Mouse (Mus musculus): ENCODE measurements around the gene Fbln5.

Fbln5 gene

DNA sequence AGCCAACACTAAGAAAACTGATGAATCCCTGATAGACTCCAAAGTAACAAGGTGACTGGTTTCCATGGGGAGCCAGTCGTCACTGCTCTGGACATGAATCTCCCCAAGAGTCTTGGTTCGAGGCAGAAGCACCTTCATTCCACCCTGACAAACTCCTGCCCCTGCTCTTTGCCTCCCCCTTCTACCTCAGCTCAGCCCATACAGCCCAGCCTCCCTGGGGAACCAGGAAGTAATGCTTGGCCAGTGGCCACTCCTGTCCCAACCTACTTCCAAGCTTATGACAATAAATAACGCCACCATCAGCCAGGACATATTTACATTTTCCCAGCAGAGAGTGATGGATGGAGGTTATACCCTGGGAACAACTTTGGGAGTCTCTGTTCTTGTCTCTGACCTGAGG lies 45.9 kb downstream of the Fbln5 start:
- CTCF ChIA-PET: interaction anchor here in 1 of 4 experiments (1.9 kb wide), 1 partner anchor 10 kb away, joined by 9 read pairs; no protein-coding TSS in a partner anchor
- POLR2A ChIA-PET: no interaction called here

- CTCF ChIA-PET: interaction anchor here in 1 of 4 experiments (0.6 kb wide), 1 partner anchor 35 kb away, joined by 3 read pairs; no protein-coding TSS in a partner anchor
- POLR2A ChIA-PET: interaction anchor here in 2 of 4 experiments (0.6 to 1.0 kb wide), 2 partner anchors 12 to 87 kb away, joined by 4 to 7 read pairs; no protein-coding TSS in a partner anchor
These were observed 48.4 kb downstream of the Fbln5 start for GRCm38 (mm10) chr12:101770283-101771015.

DNA sequence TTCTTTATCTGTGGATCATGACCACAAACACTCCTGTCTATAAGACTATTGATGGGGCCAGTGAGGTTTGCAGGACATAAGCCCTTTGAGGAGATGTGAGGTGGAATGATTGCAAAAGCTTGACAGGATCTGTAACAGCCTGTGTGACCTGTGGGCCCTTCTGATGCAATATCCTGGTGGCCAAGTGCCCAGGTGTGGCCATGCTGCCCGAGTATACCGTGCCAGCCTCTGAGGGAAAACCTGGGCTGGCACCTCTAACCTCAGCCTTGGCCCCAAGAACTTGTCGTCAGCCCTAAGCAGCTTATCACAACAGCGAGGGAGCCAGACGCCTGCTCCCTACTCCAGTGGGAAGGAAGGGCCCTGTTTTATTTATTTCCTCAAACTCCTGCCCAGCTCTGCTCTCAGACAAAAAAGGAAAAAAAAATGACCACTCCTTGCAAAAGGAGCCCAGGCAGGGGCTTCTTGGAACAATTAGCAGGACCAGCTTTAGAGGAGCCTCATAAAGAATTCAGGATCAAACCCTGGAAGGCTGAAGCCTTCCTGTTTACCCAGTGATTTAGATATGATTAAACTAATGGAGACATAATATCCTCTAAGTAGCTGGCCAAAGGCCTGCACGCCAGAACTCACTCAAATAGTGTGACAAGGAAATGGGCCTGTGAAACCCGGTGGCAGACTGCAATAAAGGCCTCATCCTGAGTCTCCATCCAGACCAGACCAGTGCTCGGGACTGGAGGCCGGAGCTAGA lies 51.4 kb downstream of the Fbln5 start:
- CTCF ChIA-PET: no interaction called here
- POLR2A ChIA-PET: interaction anchor here in 1 of 4 experiments (1.0 kb wide), 1 partner anchor 8 kb away, joined by 3 read pairs; no protein-coding TSS in a partner anchor

GRCm38 (mm10) chr12:101766228-101766852 lies 52.5 kb downstream of the Fbln5 start:
- CTCF ChIA-PET: no interaction called here

DNA sequence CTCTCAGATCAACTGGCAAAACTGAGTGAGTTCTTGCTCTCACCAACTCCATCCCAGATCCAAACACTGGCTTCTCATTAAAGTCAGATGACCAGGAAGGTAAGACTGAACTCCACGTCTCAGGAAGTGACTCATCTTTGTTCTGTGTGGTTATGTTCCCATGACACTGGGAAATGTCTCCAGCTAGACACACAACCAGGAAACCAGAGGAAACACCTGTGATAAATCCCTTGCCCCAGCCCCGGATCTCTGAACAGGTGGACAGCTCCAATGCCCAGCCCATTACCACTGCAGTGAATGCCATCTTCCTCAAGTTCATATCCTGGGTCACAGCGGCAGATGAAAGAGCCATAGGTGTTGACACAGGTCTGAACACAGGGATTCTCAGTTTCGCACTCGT lies 54.0 kb downstream of the Fbln5 start:
- ChIA-PET CTCF (interaction anchor here in 1 of 4 experiments (0.6 kb wide), 1 partner anchor 105 kb away, joined by 9 read pairs; no protein-coding TSS in a partner anchor), POLR2A (no interaction called here)

More at GRCm38 (mm10) chr12:101766228-101766852, 52.5 kb downstream of the Fbln5 start:
- POLR2A ChIA-PET: interaction anchor here in 1 of 4 experiments (1.0 kb wide), 1 partner anchor 9 kb away, joined by 3 read pairs; no protein-coding TSS in a partner anchor

GRCm38 (mm10) chr12:101763065-101763464 lies 55.8 kb downstream of the Fbln5 start:
- ChIA-PET CTCF (no interaction called here), POLR2A (no interaction called here)

DNA sequence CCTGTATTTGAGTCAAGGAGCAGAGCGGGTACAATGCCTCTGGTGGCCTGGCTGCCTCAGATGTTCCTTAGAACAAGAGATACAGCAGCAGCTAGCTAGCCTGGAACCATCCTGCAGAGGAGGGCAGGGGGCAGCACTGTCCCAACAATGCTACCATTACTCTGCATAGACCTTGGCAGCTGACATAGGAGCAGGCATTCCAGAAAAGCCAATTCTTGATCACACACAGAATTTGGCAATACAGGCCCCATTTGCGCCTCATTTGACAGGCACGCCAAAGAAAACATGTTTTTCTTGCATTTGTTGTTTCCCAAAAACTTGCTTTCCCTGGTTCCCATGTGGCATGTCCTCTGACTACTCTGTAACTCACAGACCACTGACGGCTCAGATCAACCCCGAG lies 56.8 kb downstream of the Fbln5 start:
- POLR2A ChIA-PET: no interaction called here
- CTCF ChIA-PET: no interaction called here

- ChIA-PET POLR2A (interaction anchor here in 1 of 4 experiments (1.5 kb wide), 1 partner anchor 11 kb away, joined by 4 read pairs; no protein-coding TSS in a partner anchor), CTCF (interaction anchor here in 1 of 4 experiments (0.7 kb wide), 1 partner anchor 93 kb away, joined by 3 read pairs; no protein-coding TSS in a partner anchor)
These were observed 59.3 kb downstream of the Fbln5 start for GRCm38 (mm10) chr12:101759440-101760045.

GRCm38 (mm10) chr12:101758698-101759097 lies 60.2 kb downstream of the Fbln5 start:
- CTCF ChIA-PET: interaction anchor here in 1 of 4 experiments (0.5 kb wide), 1 partner anchor 13 kb away, joined by 4 read pairs; no protein-coding TSS in a partner anchor
- POLR2A ChIA-PET: interaction anchor here in 1 of 4 experiments (1.5 kb wide), 1 partner anchor 12 kb away, joined by 4 read pairs; no protein-coding TSS in a partner anchor

DNA sequence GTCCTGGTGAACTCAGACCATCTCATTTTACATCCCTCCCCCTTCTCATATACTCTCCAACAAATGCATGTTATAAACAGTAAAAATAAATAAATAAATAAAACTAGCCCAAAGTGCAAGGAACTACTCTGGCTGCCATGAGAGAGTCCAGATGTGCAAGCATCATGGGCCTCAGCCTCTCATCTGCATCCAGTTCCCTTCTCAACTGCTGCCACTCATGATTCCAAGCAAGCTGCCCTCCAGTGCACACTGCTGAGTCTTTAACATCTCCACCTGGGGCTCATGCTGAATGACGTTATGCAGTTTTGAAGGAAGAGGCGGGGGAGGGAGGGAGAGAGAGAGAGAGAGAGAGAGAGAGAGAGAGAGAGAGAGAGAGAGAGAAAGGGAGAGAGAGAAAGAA lies 76.5 kb downstream of the Fbln5 start:
- ChIA-PET CTCF (no interaction called here), POLR2A (interaction anchor here in 1 of 4 experiments (0.7 kb wide), 1 partner anchor 143 kb away, joined by 3 read pairs; no protein-coding TSS in a partner anchor)

DNA sequence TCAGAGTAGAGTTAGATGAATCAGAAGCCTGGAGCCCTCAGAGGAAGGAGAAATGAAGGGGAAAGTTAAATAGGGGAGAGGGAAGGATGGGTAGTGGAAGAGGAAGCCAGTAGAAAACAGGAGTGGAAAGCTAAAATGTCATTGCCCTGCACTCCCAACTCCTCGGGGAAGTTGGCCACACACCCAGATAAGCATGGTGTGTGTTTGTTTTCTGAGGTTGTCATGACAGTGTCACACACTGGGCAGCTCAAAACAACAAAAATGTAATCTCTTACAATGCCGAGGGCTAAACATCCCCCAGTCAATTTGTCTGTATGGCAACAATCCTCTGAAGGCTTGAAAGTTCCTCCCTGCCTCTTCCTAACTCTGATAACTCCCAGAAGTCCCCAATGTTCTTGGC lies 78.4 kb downstream of the Fbln5 start:
- POLR2A ChIA-PET: no interaction called here

GRCm38 (mm10) chr12:101740045-101740444 lies 78.8 kb downstream of the Fbln5 start:
- CTCF ChIA-PET: no interaction called here
- POLR2A ChIA-PET: no interaction called here

More for the DNA sequence above, 78.4 kb downstream of the Fbln5 start:
- CTCF ChIA-PET: no interaction called here

DNA sequence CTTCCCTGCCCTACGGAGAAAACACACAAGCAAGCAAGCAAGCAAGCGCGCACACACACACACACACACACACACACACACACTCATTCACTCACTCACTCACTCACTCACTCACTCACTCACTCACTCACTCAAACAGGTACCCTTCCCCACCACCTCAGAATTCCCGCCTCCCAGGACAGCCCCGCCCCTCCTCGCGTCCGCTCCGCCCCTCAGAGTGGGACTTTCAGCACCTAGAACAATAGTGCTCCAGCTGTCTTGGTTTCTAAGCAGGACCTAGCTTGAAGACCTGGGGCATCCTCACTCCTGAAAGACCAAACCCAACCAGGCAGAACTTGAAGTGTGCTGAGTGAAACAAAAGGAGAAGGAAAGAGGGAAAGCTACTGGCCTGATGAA lies 100.1 kb downstream of the Fbln5 start:
- ChIA-PET CTCF (interaction anchor here in 3 of 4 experiments (0.5 to 0.8 kb wide), 6 partner anchors 97 to 1613 kb away, joined by 3 to 10 read pairs (median 3); no protein-coding TSS in a partner anchor), POLR2A (interaction anchor here in 3 of 4 experiments (0.7 to 1.5 kb wide), 8 partner anchors 10 to 635 kb away, joined by 3 to 6 read pairs (median 4); no protein-coding TSS in a partner anchor)

DNA sequence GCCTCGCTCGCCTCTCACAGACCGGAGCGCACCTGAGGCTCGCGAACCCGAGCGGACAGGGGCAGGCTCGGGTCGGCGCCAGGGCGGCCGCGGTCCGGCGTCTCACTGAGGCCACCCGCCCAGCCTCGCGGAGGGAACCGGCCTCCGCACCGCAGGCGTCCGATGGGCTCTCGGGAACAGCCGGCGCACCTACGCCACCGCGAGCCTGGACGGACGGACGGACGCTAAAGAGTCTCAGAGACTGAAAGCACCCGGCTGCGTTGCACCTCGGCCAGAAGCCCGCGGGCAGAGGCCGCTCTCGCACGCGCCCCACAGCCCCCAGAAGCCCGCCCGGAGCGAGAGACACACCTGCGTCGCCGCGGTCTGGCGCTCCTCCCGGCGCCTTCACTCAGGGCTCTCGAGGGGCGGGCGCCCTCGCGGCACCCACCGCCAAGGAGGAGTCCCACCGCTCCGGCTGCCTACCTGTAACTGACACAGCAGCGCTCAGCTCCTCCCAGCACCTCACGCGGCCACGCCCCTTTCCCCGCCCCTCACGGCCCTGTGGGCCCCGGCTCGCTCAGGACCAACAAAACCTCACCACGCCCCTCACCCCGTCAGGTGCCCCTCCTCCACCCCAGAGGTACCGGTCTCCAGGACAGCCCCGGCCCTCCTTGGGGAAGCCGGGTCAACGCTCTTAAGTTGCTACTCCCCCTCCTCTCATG lies 100.7 kb downstream of the Fbln5 start, which contains the start of gene Tc2n:
TSS of gene Tc2n (minus strand) at position 470 of the 701 bp plus-strand sequence.
- ChIA-PET CTCF (interaction anchor here in 3 of 4 experiments (0.6 to 0.7 kb wide), 4 partner anchors 24 to 1612 kb away, joined by 3 to 4 read pairs (median 3); no protein-coding TSS in a partner anchor), POLR2A (interaction anchor here in 3 of 4 experiments (0.6 to 1.5 kb wide), 13 partner anchors 10 to 637 kb away, joined by 3 to 6 read pairs (median 3); no protein-coding TSS in a partner anchor)

GRCm38 (mm10) chr12:101699176-101699575 lies 119.7 kb downstream of the Fbln5 start:
- ChIA-PET POLR2A (no interaction called here), CTCF (no interaction called here)

Measured in embryonic stem cell, embryonic (primary cell).